Mouse (Mus musculus) thymus, postnatal 25 days (tissue): ENCODE results near the gene Colgalt1.

Experiments
- DNase-seq: peaks from one replicate; pipeline ENCODE4 v3.0.0; 2022

Colgalt1 gene

DNA sequence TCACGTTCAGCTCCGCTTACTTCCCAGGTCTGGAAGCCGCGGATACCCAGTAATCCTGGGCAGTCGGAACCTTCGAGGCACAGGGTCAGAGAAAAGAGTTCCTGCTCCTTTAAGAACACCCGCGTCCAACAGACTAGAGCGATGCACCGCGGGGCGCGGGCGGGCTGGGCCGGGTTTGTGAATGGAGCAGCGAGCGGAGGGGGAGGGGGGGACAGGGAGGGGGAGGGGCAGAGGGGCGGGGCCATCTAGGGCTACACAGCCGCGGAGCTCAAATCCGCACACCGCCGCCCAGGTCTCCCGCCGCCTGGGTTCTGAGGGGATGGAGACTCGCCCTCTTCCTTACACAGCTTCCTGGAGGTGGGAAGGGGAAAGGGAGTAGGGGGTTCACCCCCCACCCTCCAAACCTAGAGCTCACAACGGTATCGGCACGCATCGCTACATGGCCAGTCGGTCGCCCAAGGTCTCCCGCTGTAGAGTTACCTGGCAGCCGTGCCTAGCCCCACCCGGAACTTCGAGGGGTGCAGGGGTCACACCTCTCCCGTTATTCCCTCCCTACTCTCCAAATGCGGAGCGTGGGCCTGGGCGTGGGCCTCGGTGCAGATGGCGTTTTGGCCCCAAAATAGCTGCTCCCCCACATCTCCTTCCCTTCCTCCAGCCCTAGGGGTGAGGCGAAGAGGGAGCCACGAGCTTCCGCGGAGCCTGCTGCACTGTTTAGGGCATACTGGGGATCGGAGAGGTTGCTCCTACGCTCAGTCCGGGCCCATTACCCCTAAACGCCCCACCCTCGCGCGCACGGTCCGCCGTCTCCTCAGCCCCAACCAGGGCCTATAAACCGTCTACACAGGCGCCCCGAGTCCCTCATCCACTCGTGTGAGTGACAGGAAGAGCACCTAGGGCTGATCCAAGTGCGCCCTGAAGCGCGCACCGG lies 60.1 kb downstream of the Colgalt1 start:
- peak; percentile 29 for DNase-seq

DNA sequence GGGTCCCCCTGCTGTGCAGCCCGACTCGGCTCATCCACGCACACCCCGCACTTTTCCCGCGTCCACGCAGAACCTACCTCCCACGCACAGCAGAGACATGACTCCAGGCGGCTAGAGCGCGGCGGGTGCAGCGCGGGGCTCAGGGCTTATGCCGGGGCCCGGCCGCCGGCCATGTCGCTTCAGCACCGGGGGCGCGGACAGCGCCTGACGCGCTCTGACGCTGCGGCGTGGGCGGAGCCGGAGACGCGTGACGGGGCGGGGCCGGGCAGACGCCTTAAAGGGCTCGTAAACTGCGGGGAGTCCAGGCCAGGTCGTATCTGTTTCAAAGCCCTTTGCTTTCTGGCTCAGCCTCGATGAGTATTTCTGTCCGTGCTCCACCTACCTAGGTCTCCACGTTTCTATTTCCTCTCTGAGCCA lies 60.8 kb downstream of the Colgalt1 start, which contains the start of gene Unc13a:
TSS of gene Unc13a (minus strand) at position 209 of the 417 bp plus-strand sequence.
- DNase-seq = peak; percentile 93

DNA sequence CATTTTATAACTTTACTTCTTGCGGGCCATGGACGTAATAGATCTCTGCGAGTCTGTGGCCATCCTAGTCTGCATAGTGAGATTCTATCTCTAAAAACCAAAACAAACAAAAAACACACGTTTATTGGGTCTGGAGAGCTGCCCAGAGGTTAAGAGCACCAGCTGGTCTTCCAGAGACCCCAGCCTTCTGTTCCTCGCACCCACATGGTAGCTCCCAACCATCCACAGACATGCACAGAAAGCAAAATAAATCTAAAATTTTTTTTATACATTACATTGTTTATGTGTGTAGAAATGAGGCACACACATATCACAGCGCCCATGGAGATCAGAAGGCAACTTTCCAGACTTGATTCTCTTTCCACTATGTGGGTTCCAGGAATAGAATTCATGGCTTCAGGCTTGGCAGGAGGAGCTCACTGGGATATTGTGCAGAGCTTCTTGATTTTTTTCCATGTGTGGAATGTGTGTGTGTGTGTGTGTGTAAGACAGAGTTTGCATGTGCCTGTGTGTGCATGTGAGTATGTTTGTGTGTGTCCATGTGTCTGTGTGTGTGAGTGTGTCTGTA lies 61.5 kb downstream of the Colgalt1 start:
- no peak for DNase-seq

DNA sequence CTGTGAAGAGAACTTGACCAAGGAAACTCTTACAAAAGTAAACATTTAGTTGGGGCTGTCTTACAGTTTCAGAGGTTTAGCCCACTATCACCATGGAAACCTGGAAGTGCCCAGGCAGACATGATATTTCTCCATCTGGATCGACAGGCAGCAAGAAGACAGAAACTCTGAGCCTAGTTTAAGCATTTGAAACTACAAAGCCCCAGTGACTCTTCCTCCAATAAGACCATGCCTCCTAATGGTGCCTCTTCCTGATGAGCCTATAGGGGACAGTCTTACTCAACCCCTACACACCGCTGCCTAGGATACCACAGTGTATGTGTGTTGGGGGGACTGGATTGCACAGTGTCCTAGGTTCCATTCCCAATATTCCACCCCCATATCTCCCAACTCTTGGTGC lies 63.3 kb downstream of the Colgalt1 start:
- DNase-seq = no peak
